Mouse (Mus musculus) skeletal muscle tissue, adult 2 months (tissue): ENCODE measurements at regions not wholly inside any gene's neighbourhood (a gene's known extent, or its start where the extent isn't known, plus 50 kb on each side); places are given as distances from the start of the nearest gene placed in this dataset.

ENCODE experiments used
- DNase-seq: peaks from one replicate; pipeline ENCODE4 v3.0.0-alpha.2; 2012; ENCODE audit warnings: low read depth, low spot score

- no peak for DNase-seq
Measured at GRCm38 (mm10) chr9:85524733-85525132, 197.6 kb upstream of the Tent5a start.

GRCm38 (mm10) chr9:85521342-85521741 lies 194.2 kb upstream of the Tent5a start:
- DNase-seq, result no peak

GRCm38 (mm10) chr9:85520941-85521340 lies 193.8 kb upstream of the Tent5a start:
- no peak for DNase-seq

GRCm38 (mm10) chr9:85499006-85499405 lies 171.9 kb upstream of the Tent5a start:
- DNase-seq, result no peak

GRCm38 (mm10) chr9:85497348-85497747 lies 170.2 kb upstream of the Tent5a start:
- DNase-seq, result no peak

- DNase-seq, result no peak
Measured at GRCm38 (mm10) chr9:85496506-85497239, 169.5 kb upstream of the Tent5a start.

- DNase-seq, result no peak
Measured at GRCm38 (mm10) chr9:85495056-85495455, 167.9 kb upstream of the Tent5a start.

GRCm38 (mm10) chr9:85493760-85494159 lies 166.6 kb upstream of the Tent5a start:
- no peak for DNase-seq

- no peak for DNase-seq
Measured at GRCm38 (mm10) chr9:85490367-85490766, 163.2 kb upstream of the Tent5a start.

- DNase-seq, result no peak
Measured at GRCm38 (mm10) chr9:85487915-85488314, 160.8 kb upstream of the Tent5a start.

- DNase-seq, result no peak
Measured at GRCm38 (mm10) chr9:85487052-85487668, 160.0 kb upstream of the Tent5a start.

- no peak for DNase-seq
Measured at GRCm38 (mm10) chr9:85485749-85486148, 158.6 kb upstream of the Tent5a start.

- DNase-seq, result no peak
Measured at GRCm38 (mm10) chr9:85483248-85483647, 156.1 kb upstream of the Tent5a start.

- DNase-seq, result no peak
Measured at GRCm38 (mm10) chr9:85480566-85480965, 153.4 kb upstream of the Tent5a start.

GRCm38 (mm10) chr9:85475214-85475613 lies 148.1 kb upstream of the Tent5a start:
- no peak for DNase-seq

GRCm38 (mm10) chr9:85470264-85470821 lies 143.2 kb upstream of the Tent5a start:
- no peak for DNase-seq

- DNase-seq, result no peak
Measured at GRCm38 (mm10) chr9:85469288-85469687, 142.1 kb upstream of the Tent5a start.

- no peak for DNase-seq
Measured at GRCm38 (mm10) chr9:85466671-85467070, 139.5 kb upstream of the Tent5a start.

GRCm38 (mm10) chr9:85459062-85459805 lies 132.1 kb upstream of the Tent5a start:
- DNase-seq, result no peak

- no peak for DNase-seq
Measured at GRCm38 (mm10) chr9:85458356-85458755, 131.2 kb upstream of the Tent5a start.

GRCm38 (mm10) chr9:85457400-85457799 lies 130.3 kb upstream of the Tent5a start:
- no peak for DNase-seq

- DNase-seq, result no peak
Measured at GRCm38 (mm10) chr9:85455382-85455781, 128.2 kb upstream of the Tent5a start.
